Mouse (Mus musculus) olfactory bulb, adult 2 months (tissue): ENCODE measurements around the gene Stk10. TPM values are rescaled to one million over a fixed set of nuclear protein-coding genes. Genes with fewer than 3 reads are reported as not detected.
A peak's percentile ranks its signal among the peaks of the same experiment; 100 is the strongest.

Experiments
- H3K27ac ChIP-seq: fragments of 200-500 bp; 2 replicates; pipeline ENCODE4 v1.5.1; 2012; ENCODE audit warnings: low read depth, low read length; ENCODE audit not compliant: insufficient read depth
- H3K4me1 ChIP-seq: fragments of 200-500 bp; 2 replicates; pipeline ENCODE4 v1.6.1; 2012; ENCODE audit warnings: low read length; ENCODE audit not compliant: control insufficient read depth, insufficient read depth
- H3K4me3 ChIP-seq: fragments of 200-500 bp; 2 replicates; pipeline ENCODE4 v1.5.1; 2012; ENCODE audit warnings: mild to moderate bottlenecking, low read depth, low read length, moderate library complexity; ENCODE audit not compliant: insufficient read depth
- CTCF ChIP-seq: fragments of 200-500 bp; IDR thresholded peaks from 2 replicates; pipeline ENCODE4 v1.5.1; 2012; ENCODE audit warnings: low read depth, mild to moderate bottlenecking, low read length, moderate library complexity; ENCODE audit not compliant: insufficient read depth
- POLR2A ChIP-seq: fragments of 200-500 bp; IDR thresholded peaks from 2 replicates; pipeline ENCODE4 v1.6.1; 2012; ENCODE audit warnings: mild to moderate bottlenecking, low read depth, low read length, moderate library complexity; ENCODE audit not compliant: insufficient read depth
- WGBS: fragments of 180-500 bp; shearing (Covaris S2); methylation state at CpG from one replicate; pipeline ENCODE4 v1.1.7; 2018; 5-methylcytosine and 5-hydroxymethylcytosine counted together
- polyA plus RNA-seq: library from polyadenylated mRNA; stranded (reverse); fragments of >200 nt; gene quantifications from 2 replicates; pipeline ENCODE4 v1.2.4, GENCODE M21; 2012; ENCODE audit warnings: low replicate concordance; ENCODE audit not compliant: missing spikeins, insufficient read depth, insufficient read length

The Stk10 gene
- polyA plus RNA-seq, 1 experiment, result not detected

DNA sequence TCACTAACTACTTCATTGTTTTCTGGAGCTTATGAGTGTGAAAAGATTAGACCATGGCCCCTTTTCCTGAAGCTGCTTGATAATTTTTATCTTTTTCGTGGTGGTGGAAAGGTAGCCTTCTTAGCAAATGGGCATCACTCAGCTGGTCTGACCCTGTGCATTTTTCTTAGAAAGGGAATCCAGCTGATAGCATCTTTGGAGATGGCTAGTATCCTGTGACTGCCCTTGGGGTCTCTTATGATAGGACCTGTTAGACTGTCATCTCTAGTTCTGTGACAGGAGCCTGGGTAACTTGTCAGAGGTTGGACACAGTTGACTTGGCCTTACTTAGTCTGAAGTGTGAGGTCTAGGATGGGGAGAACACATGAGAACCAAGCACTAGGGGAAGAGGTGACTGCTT is 13.8 kb upstream of the Stk10 start:
- Histone ChIP-seq H3K4me1 (no peaks in the 10 kb centered on the region), H3K4me3 (no peak overlapping the region), H3K27ac (no peak overlapping the region)
- 94% methylated on average over 1 of the region's 1 CpGs for WGBS
- TF ChIP-seq POLR2A (no peak), CTCF (no peak)

GRCm38 (mm10) chr11:32521246-32521645 is 11.9 kb upstream of the Stk10 start:
- no peak for TF ChIP-seq POLR2A
- no peak for TF ChIP-seq CTCF
- no peaks in the 10 kb centered on the region for H3K4me1 ChIP-seq
- no peak overlapping the region for H3K27ac ChIP-seq
- 90% methylated on average over 2 of the region's 2 CpGs for WGBS
- no peak overlapping the region for H3K4me3 ChIP-seq

GRCm38 (mm10) chr11:32524122-32524920 is 8.8 kb upstream of the Stk10 start:
- H3K4me3 ChIP-seq, result no peak overlapping the region
- H3K27ac ChIP-seq, result no peak overlapping the region
- TF ChIP-seq POLR2A (no peak), CTCF (no peak)
- 88% methylated on average over 11 of the region's 11 CpGs for WGBS
- no peaks in the 10 kb centered on the region for H3K4me1 ChIP-seq

DNA sequence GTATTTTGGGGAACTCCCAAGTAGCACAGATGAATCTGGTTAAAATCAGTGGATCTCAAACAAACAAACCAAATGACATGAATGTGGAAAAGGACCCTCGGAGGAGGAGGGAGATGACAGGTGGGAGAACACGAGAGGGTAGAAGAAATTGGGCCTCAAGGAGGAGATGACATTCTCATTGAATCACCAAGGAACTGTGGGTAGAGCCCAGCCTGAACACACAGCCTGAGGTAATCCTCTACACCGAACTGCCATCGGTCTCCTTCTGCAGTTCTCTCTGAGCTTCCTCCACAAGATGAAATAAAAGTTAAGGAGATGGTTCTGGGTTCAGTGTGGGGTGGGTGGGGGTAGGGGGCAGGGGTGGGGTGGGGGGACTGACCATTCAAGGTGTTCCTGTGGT is 6.1 kb upstream of the Stk10 start:
- no peaks in the 10 kb centered on the region for H3K4me1 ChIP-seq
- 92% methylated on average over 4 of the region's 4 CpGs for WGBS
- H3K4me3 ChIP-seq, result no peak overlapping the region
- no peak overlapping the region for H3K27ac ChIP-seq
- no peak for TF ChIP-seq POLR2A
- TF ChIP-seq CTCF, result no peak

DNA sequence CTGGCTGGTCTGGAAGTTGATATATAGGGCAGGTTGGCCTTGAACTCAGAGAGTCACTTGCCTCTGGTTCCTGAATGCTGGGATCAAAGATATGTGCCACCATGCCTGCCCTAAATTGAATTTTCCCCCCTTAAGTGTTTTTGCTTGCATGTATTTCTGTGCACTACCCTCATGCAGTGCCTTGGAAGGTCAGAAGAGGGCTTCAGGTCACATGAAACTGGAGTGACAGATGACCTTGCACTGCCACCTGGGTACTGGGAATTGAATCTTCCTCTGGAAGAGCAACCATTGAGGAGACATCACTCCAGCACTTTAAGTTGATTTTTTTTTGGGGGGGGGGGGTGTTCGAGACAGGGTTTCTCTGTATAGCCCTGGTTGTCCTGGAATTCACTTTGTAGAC is 3.0 kb upstream of the Stk10 start:
- H3K4me1 ChIP-seq, result peaks cover 13% of the 10 kb centered on the region
- H3K4me3 ChIP-seq, result no peak overlapping the region
- 100% methylated on average over 1 of the region's 1 CpGs for WGBS
- TF ChIP-seq CTCF (no peak), POLR2A (no peak)
- H3K27ac ChIP-seq, result no peak overlapping the region

GRCm38 (mm10) chr11:32531871-32532764 is 987 bp upstream of the Stk10 start, which contains the start of gene Efcab9:
Gene Efcab9 (minus strand): TSS chr11:32532081.
- TF ChIP-seq POLR2A, result no peak
- TF ChIP-seq CTCF, result no peak
- Histone ChIP-seq H3K4me3 (peak within 1 kb of the TSS; percentile 70), H3K27ac (no peak within 1 kb of the TSS), H3K4me1 (peaks cover 13% of the 10 kb centered on the region)
- 7% methylated on average over 33 of the region's 33 CpGs for WGBS

GRCm38 (mm10) chr11:32533482-32534261 is 567 bp downstream of the Stk10 start:
- Histone ChIP-seq H3K4me1 (peaks cover 13% of the 10 kb centered on the region), H3K27ac (no peak overlapping the region), H3K4me3 (peak overlapping the region; percentile 70)
- 4% methylated on average over 24 of the region's 24 CpGs for WGBS
- no peak for TF ChIP-seq POLR2A
- no peak for TF ChIP-seq CTCF

DNA sequence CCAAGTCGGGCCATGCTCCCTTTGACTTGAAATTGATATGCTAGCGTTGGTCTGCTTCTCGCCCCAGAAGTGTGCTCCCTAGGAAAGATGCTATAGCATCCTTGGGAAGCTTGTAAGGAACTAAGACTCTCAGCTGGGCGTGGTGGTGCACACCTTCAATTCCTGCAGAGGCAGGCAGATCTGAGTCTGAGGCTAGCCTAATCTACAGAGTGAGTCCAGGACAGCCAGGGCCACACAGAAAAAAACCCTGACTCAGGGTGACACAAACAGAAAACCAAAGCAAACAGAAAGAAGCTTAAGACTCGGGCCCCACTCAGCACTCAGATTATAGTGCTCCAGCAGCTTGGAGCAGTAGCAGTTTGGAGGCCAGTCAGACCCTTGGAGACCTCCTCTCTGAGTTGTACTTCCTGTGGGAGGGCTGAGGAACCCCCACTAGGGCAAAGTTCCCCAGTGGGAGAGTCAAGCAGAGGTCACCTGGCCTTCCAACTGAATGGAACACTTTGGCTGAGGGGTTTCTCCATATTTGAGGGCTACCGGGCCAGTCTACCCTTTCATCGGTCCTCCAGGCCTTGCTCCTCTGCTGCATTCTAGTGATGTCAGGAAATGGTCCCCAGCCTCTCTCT is 1.5 kb downstream of the Stk10 start:
- H3K27ac ChIP-seq, result no peak overlapping the region
- H3K4me1 ChIP-seq, result peaks cover 13% of the 10 kb centered on the region
- WGBS, result 84% methylated on average over 7 of the region's 7 CpGs
- no peak overlapping the region for H3K4me3 ChIP-seq
- TF ChIP-seq POLR2A, result no peak
- no peak for TF ChIP-seq CTCF
